Mouse (Mus musculus) c-Kit-positive CD71-positive TER-119-negative erythroid progenitor cells, embryonic 14.5 days (primary cell): Measurements from ENCODE around the gene Epdr1.
"Not testable (repeated sequence)": the region's sequence is repeated elsewhere in the genome, so short reads cannot be mapped to it uniquely, and the experiment has no call there.

Source experiments
- DNase-seq: peaks from one replicate; pipeline ENCODE4 v3.0.0-alpha.2; 2013; ENCODE audit warnings: low read depth

The Epdr1 gene

DNA sequence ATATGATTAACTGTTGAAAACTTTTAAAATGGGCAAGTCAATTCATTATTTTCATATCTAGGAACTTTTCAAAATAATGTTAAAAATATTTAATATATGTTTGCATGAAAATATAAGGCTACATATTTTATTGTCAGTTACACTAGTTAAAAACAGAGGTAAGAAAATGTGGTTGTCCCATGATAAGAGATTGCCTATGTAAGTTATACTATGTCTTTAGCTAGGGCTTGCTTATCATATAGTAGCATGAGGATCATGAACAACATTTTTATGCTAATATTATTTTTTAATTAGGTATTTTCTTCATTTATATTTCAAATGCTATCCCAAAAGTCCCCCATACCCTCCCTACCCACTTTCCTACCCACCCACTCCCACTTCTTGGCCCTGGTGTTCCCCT, 14.8 kb downstream of the Epdr1 start:
- DNase-seq, result no peak

DNA sequence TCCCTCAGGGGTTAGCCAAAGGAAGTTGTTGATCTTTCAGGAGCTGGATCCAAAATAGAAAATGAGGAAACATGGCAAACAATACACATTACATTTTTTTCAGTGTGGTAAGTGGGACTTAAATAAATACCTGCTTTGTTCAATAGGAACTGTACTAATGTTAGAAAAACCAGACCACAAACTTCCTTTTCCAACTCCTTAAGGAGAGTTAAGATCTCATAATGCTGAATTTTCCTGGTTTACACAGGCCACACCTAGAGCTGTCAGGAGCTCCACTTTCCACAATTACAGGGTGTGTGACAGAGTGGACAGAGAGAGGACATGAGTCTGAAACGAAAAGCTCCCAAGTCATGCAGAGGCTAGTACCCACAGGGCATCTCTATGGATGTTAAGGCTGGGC, 16.0 kb downstream of the Epdr1 start:
- no peak for DNase-seq

DNA sequence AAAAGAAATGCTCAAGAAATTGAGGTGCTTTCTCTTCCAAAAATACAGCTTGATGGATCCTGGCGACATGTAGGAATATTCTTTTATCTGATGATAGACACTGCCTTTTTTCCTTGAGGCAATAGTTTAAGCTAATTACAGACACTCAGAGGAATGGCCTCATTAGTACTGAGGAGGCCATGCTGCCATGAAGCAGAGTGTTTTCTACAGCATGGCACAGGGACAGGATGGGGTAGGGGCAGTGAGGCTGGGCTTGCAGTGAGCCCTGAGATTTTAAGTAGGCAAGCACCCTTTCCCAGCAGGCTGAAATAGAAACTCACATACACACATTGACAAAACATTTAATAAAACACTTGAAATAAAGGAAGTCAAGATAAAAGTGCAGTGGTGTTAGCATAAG, 17.2 kb downstream of the Epdr1 start:
- DNase-seq, result no peak

DNA sequence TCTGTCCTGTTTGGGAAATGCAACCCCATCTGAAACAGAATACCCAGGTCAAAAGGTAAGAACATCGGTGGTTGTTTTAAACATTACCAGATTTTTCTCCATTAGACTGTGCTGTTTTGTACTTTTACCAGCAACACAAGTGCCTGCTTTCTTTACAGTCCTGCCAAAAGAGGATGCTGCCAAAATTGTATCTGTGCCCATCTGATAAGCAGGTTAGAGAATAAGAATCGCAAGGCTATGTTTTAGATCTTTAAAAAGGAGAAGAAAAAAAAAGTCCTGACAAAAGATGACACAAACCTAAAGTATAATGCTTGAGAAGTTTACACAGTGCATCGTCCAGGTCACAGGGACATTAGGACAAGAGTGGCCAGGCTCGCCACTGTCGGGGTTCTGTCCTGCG, 20.5 kb downstream of the Epdr1 start:
- DNase-seq, result no peak

DNA sequence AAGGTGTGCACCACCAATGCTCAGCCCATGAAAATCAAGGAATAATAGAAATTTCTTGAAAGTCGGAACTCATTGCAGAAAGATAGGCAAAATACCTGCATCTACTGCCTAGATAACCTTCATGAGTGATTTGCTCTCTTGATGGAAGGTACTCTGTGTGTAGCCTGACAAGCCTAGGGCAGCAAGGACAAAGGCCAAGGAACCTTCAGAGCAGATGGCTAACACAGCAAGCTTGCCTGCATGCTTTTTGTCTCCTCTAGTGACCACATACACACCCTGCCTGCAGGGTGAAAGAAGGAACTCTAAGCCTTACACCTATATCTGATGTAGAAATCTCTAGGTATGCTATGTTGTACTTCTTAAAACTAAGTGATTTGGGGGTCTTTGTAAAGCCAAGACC, 24.6 kb downstream of the Epdr1 start:
- no peak for DNase-seq

DNA sequence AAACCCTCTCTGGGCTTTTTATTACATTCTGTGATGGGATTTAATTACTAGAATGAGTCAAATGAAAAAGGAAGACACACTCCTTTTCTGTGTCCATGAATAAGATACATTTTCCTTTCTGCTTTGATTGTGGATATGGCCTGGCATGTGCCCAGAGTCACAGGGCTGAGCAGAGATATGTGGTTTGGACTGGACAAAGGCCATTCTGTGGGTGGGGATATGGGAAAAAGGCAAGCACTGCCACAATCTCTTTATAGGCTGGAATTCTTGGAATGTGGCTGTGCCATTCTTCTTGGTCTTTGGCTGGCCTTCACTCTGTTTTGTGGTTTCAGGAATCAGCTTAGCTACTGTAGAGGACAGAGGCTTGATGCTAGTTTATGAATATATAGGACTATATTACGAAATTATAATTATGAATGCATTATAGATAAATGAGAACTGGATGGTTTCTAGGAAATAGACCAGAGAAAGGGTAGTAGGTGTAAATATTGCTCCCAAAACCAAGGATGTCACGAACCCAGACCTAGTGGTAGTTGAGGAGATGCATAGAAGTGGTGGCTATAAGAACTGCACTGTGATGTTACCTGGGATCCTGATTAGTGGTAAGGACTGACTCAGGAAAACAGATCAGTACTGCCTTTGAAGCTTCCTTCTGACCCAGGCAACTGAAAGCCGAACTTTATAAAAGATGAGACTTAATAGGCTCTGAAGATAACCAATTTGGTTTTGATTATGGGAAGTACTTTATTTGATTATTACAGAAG, 28.5 kb downstream of the Epdr1 start:
- DNase-seq, result no peak

DNA sequence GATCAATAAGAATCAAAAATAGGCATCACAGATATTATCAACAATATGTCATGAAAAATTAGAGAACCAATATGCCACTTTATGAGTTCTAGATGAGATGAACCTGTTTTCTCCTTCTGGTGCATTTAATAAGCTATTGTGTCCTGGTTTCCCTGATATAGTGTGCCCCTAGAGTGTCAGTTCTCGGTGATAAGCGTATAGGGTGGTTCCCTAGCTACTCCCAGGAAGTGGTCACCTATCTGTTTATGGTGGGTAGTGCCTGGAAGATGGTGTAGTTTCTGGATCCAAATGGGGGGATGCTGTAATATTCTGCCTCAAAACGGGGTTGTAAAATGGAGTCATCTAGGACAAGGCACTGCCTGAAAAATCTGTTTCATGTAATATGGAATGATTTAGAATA, 43.8 kb downstream of the Epdr1 start:
- DNase-seq, result peak; percentile 16

DNA sequence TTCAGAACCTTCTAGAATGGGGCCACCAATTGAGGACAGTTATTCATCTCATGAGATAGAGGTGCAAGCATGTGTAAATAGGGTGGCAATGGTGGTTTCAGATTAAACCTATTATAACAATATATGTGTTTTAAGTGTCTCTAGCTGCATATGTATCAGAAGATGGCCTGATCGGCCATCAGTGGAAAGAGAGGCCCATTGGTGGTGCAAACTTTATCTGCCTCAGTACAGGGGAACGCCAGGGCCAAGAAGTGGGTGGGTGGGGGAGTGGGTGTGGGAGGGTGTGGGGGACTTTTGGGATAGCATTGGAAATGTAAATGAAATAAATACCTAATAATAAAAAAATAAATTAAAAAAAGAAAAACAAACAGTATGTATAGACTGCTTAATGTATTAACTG, 45.0 kb downstream of the Epdr1 start:
- not testable (repeated sequence) for DNase-seq

DNA sequence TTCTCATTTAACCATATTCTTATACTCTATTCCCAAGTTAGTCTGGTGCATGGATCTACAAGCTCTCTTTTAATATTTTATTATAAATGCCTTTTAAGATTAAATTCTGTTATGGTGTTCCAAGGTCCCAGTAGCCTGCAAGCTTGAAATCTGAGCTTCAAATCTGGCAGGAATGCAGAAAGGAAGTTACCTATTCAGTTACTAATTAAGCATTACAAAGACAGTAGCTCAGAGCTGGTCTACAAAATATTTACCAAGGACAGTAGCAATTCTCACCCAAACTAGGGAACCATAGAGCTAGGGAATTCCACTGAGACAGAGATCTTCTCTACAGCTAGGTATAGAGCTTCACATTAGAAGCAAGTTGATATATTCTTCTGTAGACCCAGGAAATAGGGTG, 49.6 kb downstream of the Epdr1 start:
- not testable (repeated sequence) for DNase-seq

DNA sequence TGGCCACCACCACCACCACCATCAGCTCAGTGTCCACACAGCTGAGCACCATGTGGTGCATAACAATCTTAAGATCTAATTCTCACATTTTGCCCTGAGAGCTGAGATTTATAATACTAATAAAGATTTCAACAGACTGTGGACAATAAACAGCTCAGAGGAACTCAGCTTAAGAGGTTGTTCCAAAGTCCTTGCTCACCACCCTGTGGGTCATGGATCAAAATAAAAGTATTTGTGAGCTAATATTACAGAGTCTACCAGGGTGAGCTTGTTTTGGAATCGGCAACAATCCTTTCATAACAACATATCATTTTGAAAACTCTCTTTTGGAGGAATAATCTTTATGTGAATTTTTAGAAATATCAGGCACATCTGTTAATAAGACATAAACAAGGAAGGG, 57.2 kb downstream of the Epdr1 start:
- DNase-seq, result no peak

DNA sequence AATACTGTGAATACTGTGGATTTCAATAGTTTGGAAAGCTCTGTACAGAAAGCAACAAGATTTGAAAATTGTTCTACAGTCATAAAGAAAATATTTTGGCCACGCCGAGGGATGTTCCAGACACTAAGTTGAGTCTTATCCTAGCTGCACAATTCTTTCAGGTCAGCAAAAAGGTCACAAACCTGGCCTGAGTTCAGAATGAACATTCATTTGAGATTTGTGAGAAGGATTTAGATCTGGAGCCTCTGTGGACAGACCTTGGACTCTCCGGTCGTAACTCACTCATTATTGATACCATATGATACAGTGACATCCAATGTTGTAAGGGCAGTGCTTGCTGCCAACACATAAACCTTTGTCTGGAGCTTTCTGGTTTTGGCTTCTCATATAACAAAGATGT, 64.3 kb downstream of the Epdr1 start:
- no peak for DNase-seq
